Mouse (Mus musculus) Patski (cell line): ENCODE results near the gene Selenbp1. TPM values are rescaled to one million over a fixed set of nuclear protein-coding genes. Genes with fewer than 3 reads are reported as not detected.
A peak's percentile ranks its signal among the peaks of the same experiment; 100 is the strongest.

Experiments used
- ATAC-seq: fragments of 100-300 bp; one replicate; pipeline ENCODE4 v1.8.0; 2021
- CTCF ChIA-PET: fragments of 350-600 bp; sonication (Branson Sonifier 250); formaldehyde crosslinking; loops from one replicate; lab custom pipeline; 2022; ENCODE audit warnings: inconsistent platforms; lab: Charles Lee
- POLR2A ChIA-PET: fragments of 350-600 bp; sonication (Branson Sonifier 250); formaldehyde crosslinking; loops from one replicate; lab custom pipeline; 2022; ENCODE audit warnings: antibody characterized with exemption, inconsistent platforms; lab: Charles Lee
- DNase-seq: peaks from one replicate; pipeline ENCODE4 v3.0.0-alpha.2; 2011; ENCODE audit warnings: low read depth, low spot score
- H3K27me3 ChIP-seq: fragments of 371-371 bp; one replicate; pipeline ENCODE4 v1.5.1; 2021
- CTCF ChIP-seq: fragments of 100-300 bp; IDR thresholded peaks from one replicate; pipeline ENCODE4 v1.5.1; 2021
- in situ Hi-C: fragments of 300-500 bp; cut with MboI; formaldehyde crosslinking; loops from 3 replicates; pipeline ENCODE4 v1.11.1; 2018; ENCODE audit warnings: low pct_unique_long_range_greater_than_20kb, mixed read lengths
- polyA plus RNA-seq: library from polyadenylated mRNA; unstranded; gene quantifications from one replicate; pipeline ENCODE4 v1.2.3, GENCODE M21; 2021

Selenbp1 gene
- polyA plus RNA-seq, 1 experiment from 2014 or later, result 2.3 TPM

GRCm38 (mm10) chr3:94974528-94975422 lies 41.9 kb downstream of the Selenbp1 start, which contains the start of gene Pi4kb:
TSS of gene Pi4kb (plus strand) at chr3:94974731.
- no peaks in the 10 kb centered on the region for H3K27me3 ChIP-seq
- TF ChIP-seq CTCF, result no peak
- ChIA-PET POLR2A (interaction anchor here (0.9 to 2.5 kb wide), 8 partner anchors 12 to 41 kb away, joined by 3 to 13 read pairs (median 5); partner anchors contain the start of genes Rfx5 and Zfp687), CTCF (interaction anchor here (1.3 to 3.7 kb wide), 5 partner anchors 12 to 72 kb away, joined by 4 to 25 read pairs (median 6); no protein-coding TSS in a partner anchor)
- ATAC-seq (peak; percentile 66), DNase-seq (peak; percentile 85)
- in situ Hi-C loops, result no loop called here

- DNase-seq (no peak), ATAC-seq (no peak)
- in situ Hi-C loops, result no loop called here
- H3K27me3 ChIP-seq, result no peaks in the 10 kb centered on the region
- CTCF ChIA-PET, result interaction anchor here (0.8 to 4.7 kb wide), 2 partner anchors 8 to 37 kb away, joined by 3 to 25 read pairs; no protein-coding TSS in a partner anchor
- TF ChIP-seq CTCF, result no peak
- POLR2A ChIA-PET, result no interaction called here
Measured at GRCm38 (mm10) chr3:94984312-94984711, 51.5 kb downstream of the Selenbp1 start.

GRCm38 (mm10) chr3:94985513-94985912 lies 52.7 kb downstream of the Selenbp1 start:
- POLR2A ChIA-PET, result interaction anchor here (2.2 kb wide), 1 partner anchor 8 kb away, joined by 7 read pairs; no protein-coding TSS in a partner anchor
- in situ Hi-C loops, result no loop called here
- no peaks in the 10 kb centered on the region for H3K27me3 ChIP-seq
- ATAC-seq (no peak), DNase-seq (no peak)
- CTCF ChIA-PET, result interaction anchor here (4.1 to 4.7 kb wide), 4 partner anchors 9 to 38 kb away, joined by 18 to 27 read pairs (median 24); no protein-coding TSS in a partner anchor
- no peak for TF ChIP-seq CTCF

- ChIA-PET POLR2A (interaction anchor here (0.5 to 2.2 kb wide), 5 partner anchors 10 to 41 kb away, joined by 3 to 7 read pairs (median 6); partner anchors contain the start of gene Pi4kb), CTCF (interaction anchor here (0.6 to 4.7 kb wide), 10 partner anchors 8 to 115 kb away, joined by 3 to 27 read pairs (median 10); no protein-coding TSS in a partner anchor)
- DNase-seq (peak; percentile 91), ATAC-seq (peak; percentile 91)
- TF ChIP-seq CTCF, result no peak
- no peaks in the 10 kb centered on the region for H3K27me3 ChIP-seq
- in situ Hi-C loops, result no loop called here
Measured at GRCm38 (mm10) chr3:94987578-94987977, 54.7 kb downstream of the Selenbp1 start.

- ATAC-seq (no peak), DNase-seq (no peak)
- in situ Hi-C loops, result no loop called here
- no peaks in the 10 kb centered on the region for H3K27me3 ChIP-seq
- CTCF ChIA-PET, result interaction anchor here (1.2 to 4.4 kb wide), 9 partner anchors 7 to 87 kb away, joined by 4 to 27 read pairs (median 7); no protein-coding TSS in a partner anchor
- POLR2A ChIA-PET, result interaction anchor here (0.5 to 2.1 kb wide), 5 partner anchors 10 to 27 kb away, joined by 3 to 10 read pairs (median 4); no protein-coding TSS in a partner anchor
- no peak for TF ChIP-seq CTCF
Measured at GRCm38 (mm10) chr3:94989159-94989761, 56.4 kb downstream of the Selenbp1 start.

Other genes with a start within 250 kb of the Selenbp1 start
- 0.36 TPM for gene Selenbp2, start 239.5 kb upstream of the Selenbp1 start, polyA plus RNA-seq
- 6.8 TPM for gene Cgn, start 146.6 kb upstream of the Selenbp1 start, polyA plus RNA-seq
- 32.8 TPM for gene Pogz, start 95.5 kb upstream of the Selenbp1 start, polyA plus RNA-seq
- 585 TPM for gene Psmb4, start 46.1 kb upstream of the Selenbp1 start, polyA plus RNA-seq
- 22.8 TPM for gene Rfx5, start 21.0 kb downstream of the Selenbp1 start, polyA plus RNA-seq
- 85.2 TPM for gene Pi4kb, start 41.7 kb downstream of the Selenbp1 start, polyA plus RNA-seq
- 66.7 TPM for gene Zfp687, start 82.4 kb downstream of the Selenbp1 start, polyA plus RNA-seq
- 355 TPM for gene Psmd4, start 109.6 kb downstream of the Selenbp1 start, polyA plus RNA-seq
- 94.1 TPM for gene Pip5k1a, start 173.9 kb downstream of the Selenbp1 start, polyA plus RNA-seq
- 120 TPM for gene Vps72, start 178.0 kb downstream of the Selenbp1 start, polyA plus RNA-seq
- 0.44 TPM for gene Tmod4, start 191.4 kb downstream of the Selenbp1 start, polyA plus RNA-seq
- 54.6 TPM for gene Scnm1, start 201.0 kb downstream of the Selenbp1 start, polyA plus RNA-seq
- 16.6 TPM for gene Lysmd1, start 201.0 kb downstream of the Selenbp1 start, polyA plus RNA-seq
- gene Tnfaip8l2, start 209.3 kb downstream of the Selenbp1 start, polyA plus RNA-seq, result 0.63 TPM
- gene Sema6c, start 227.4 kb downstream of the Selenbp1 start, polyA plus RNA-seq, result 17.0 TPM